Mouse (Mus musculus) sigmoid colon, adult 10 weeks (tissue): ENCODE measurements around the gene Ptprd. TPM values are rescaled to one million over a fixed set of nuclear protein-coding genes. Genes with fewer than 3 reads are reported as not detected.

Source experiments
- polyA plus RNA-seq: library from polyadenylated mRNA; stranded (reverse); fragments of 350-450 nt; fragmentation: Illumina TruSeq; extraction: RNeasy Lipid Tissue Mini Kit (QIAGEN cat#74804); gene quantifications from one replicate; pipeline ENCODE4 v1.2.3, GENCODE M21; 2014; ENCODE audit warnings: low read depth, low replicate concordance

The Ptprd gene
- polyA plus RNA-seq, result 69.6 TPM

DNA sequence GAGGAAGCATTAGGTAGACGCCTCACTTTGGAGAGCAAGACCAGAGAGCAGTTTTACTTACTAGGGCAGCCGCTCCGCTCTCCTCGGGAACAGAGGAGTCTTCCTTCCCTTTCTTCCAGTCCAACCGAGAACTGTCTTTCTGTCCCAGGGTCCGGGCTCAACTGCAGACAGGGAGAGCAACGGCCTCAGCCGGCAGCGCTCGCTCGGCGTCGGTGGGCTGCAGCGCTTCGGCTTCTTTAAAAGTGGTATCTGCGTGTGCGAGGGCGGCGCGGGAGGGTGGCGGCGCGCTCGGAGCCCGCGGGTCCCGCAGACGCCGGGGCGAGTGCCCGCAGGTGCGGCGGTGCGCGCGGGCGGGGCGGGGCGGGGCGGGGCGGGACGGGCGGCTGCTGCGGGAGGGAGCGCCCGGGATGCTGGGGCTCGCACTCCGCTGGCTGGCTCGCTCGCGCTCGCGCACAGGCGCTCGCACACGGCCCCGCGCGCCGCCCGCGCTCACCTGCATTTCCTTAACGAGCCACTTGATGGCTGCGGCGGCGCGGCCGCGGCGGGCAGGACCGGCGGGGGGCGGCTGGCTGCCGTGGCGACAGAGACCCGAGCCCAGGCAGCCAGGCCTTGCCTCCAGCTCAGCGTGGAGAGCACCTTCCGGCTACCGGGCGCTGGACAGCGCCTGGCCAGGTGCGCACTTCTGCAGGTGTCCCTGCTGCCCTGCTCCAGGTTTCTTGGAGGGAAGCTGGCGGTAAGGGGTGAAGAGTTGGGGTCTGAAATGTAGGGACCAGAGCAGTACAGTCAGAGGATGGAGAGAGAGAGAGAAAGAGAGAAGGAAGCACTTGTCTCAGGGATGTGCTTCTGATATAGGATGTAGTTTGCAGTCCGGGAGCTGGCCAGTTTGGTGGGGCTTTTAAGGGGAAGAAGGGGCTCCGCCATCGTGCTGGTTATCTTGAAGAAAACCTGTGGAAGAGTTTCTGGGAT is at the start of gene Ptprd:
Gene Ptprd (minus strand): TSS at position 433 of the 966 bp plus-strand sequence.

